Mouse (Mus musculus) heart, postnatal 14 days (tissue): ENCODE measurements at regions not wholly inside any gene's neighbourhood (a gene's known extent, or its start where the extent isn't known, plus 50 kb on each side); places are given as distances from the start of the nearest gene placed in this dataset.
A peak's percentile ranks its signal among the peaks of the same experiment; 100 is the strongest.

Source experiments
- DNase-seq, 2 experiments: peaks; one replicate each; pipeline ENCODE4 v3.0.0; 2021 to 2022
- intact Hi-C: fragments of 180-260 bp; cut with DNase I; formaldehyde crosslinking; loops from one replicate; pipeline ENCODE4 v1.15.1; 2025

GRCm38 (mm10) chr10:37880841-37881240 is 742.1 kb upstream of the Marcks start:
- DNase-seq = no peak
- intact Hi-C loops = no loop called here

- intact Hi-C loops = no loop called here
- no peak for DNase-seq
Measured at GRCm38 (mm10) chr10:37873925-37874324, 735.2 kb upstream of the Marcks start.

- intact Hi-C loops = loop anchor here (5.0 kb wide), 1 partner anchor 724 kb away; the partner anchor contains the start of gene Marcks
- DNase-seq = peak; percentile 40 to 57
Measured at GRCm38 (mm10) chr10:37861001-37861400, 722.3 kb upstream of the Marcks start.

- no peak for DNase-seq
- intact Hi-C loops = no loop called here
Measured at GRCm38 (mm10) chr10:37849291-37849846, 710.6 kb upstream of the Marcks start.

- intact Hi-C loops = no loop called here
Measured at GRCm38 (mm10) chr10:37842820-37843219, 704.1 kb upstream of the Marcks start.

GRCm38 (mm10) chr10:37841842-37842241 is 703.1 kb upstream of the Marcks start:
- DNase-seq = peak in 1 of 2 experiments; percentile 6
- intact Hi-C loops = no loop called here

More at GRCm38 (mm10) chr10:37842820-37843219, 704.1 kb upstream of the Marcks start:
- no peak for DNase-seq

- intact Hi-C loops = no loop called here
- no peak for DNase-seq
Measured at GRCm38 (mm10) chr10:37837721-37838120, 699.0 kb upstream of the Marcks start.

- no peak for DNase-seq
- intact Hi-C loops = no loop called here
Measured at GRCm38 (mm10) chr10:37813026-37813425, 674.3 kb upstream of the Marcks start.

- DNase-seq = peak; percentile 19 to 47
- intact Hi-C loops = no loop called here
Measured at GRCm38 (mm10) chr10:37812405-37812851, 673.7 kb upstream of the Marcks start.

GRCm38 (mm10) chr10:37811789-37812188 is 673.1 kb upstream of the Marcks start:
- DNase-seq = no peak
- intact Hi-C loops = no loop called here

- intact Hi-C loops = loop anchor here (10.0 kb wide), 1 partner anchor 669 kb away; the partner anchor contains the start of gene Marcks
Measured at GRCm38 (mm10) chr10:37803225-37803805, 664.6 kb upstream of the Marcks start.

GRCm38 (mm10) chr10:37799397-37799796 is 660.7 kb upstream of the Marcks start:
- DNase-seq = no peak
- intact Hi-C loops = loop anchor here (10.0 kb wide), 2 partner anchors 75 to 725 kb away; no protein-coding TSS in a partner anchor

More at GRCm38 (mm10) chr10:37803225-37803805, 664.6 kb upstream of the Marcks start:
- no peak for DNase-seq

- intact Hi-C loops = loop anchor here (10.0 kb wide), 2 partner anchors 73 to 723 kb away; no protein-coding TSS in a partner anchor
- DNase-seq = no peak
Measured at GRCm38 (mm10) chr10:37798285-37798684, 659.6 kb upstream of the Marcks start.

GRCm38 (mm10) chr10:37797701-37798100 is 659.0 kb upstream of the Marcks start:
- intact Hi-C loops = loop anchor here (10.0 kb wide), 2 partner anchors 73 to 723 kb away; no protein-coding TSS in a partner anchor

GRCm38 (mm10) chr10:37792878-37793277 is 654.2 kb upstream of the Marcks start:
- DNase-seq = no peak
- intact Hi-C loops = loop anchor here (10.0 kb wide), 2 partner anchors 68 to 718 kb away; no protein-coding TSS in a partner anchor

More at GRCm38 (mm10) chr10:37797701-37798100, 659.0 kb upstream of the Marcks start:
- no peak for DNase-seq

- intact Hi-C loops = no loop called here
- no peak for DNase-seq
Measured at GRCm38 (mm10) chr10:37788049-37788448, 649.3 kb upstream of the Marcks start.

GRCm38 (mm10) chr10:37779383-37780302 is 640.9 kb upstream of the Marcks start:
- no peak for DNase-seq
- intact Hi-C loops = no loop called here

GRCm38 (mm10) chr10:37760542-37761367 is 622.0 kb upstream of the Marcks start:
- intact Hi-C loops = no loop called here
- DNase-seq = no peak

GRCm38 (mm10) chr10:37741581-37741980 is 602.9 kb upstream of the Marcks start:
- no peak for DNase-seq
- intact Hi-C loops = no loop called here

GRCm38 (mm10) chr10:37739024-37739423 is 600.3 kb upstream of the Marcks start:
- intact Hi-C loops = no loop called here
- no peak for DNase-seq
